Mouse (Mus musculus): ENCODE data around the gene Sco2. TPM values are rescaled to one million over a fixed set of nuclear protein-coding genes. Genes with fewer than 3 reads are reported as not detected.

Gene Sco2
- polyA plus RNA-seq, 1 experiment from 2014 or later, result 5.8 TPM

Other genes with a start within 250 kb of the Sco2 start
- 20.3 and 25.1 TPM in 2 replicates for gene Hdac10, start 245.1 kb downstream of the Sco2 start, polyA plus RNA-seq (2016; fragmentation: Nextera tagmentation; extraction: Ambion mirVana)
- 14.5 and 20.1 TPM in 2 replicates for gene Mapk12, start 233.1 kb downstream of the Sco2 start, polyA plus RNA-seq (2016; fragmentation: Nextera tagmentation; extraction: Ambion mirVana)
- gene Mapk11, start 224.2 kb downstream of the Sco2 start, polyA plus RNA-seq (2016; fragmentation: Nextera tagmentation; extraction: Ambion mirVana), result 45.7 and 50.2 TPM in 2 replicates
- 164 and 170 TPM in 2 replicates for gene Plxnb2, start 193.1 kb downstream of the Sco2 start, polyA plus RNA-seq (2016; fragmentation: Nextera tagmentation; extraction: Ambion mirVana)
- 53.3 and 58.6 TPM in 2 replicates for gene Dennd6b, start 177.3 kb downstream of the Sco2 start, polyA plus RNA-seq (2016; fragmentation: Nextera tagmentation; extraction: Ambion mirVana)
- gene Ppp6r2, start 162.3 kb downstream of the Sco2 start, polyA plus RNA-seq (2016; fragmentation: Nextera tagmentation; extraction: Ambion mirVana), result 63.7 and 68.5 TPM in 2 replicates
- gene Sbf1, start 58.5 kb downstream of the Sco2 start, polyA plus RNA-seq (2016; fragmentation: Nextera tagmentation; extraction: Ambion mirVana), result 91.7 and 94.0 TPM in 2 replicates
- not detected in 2 replicates for gene Adm2, start 51.1 kb downstream of the Sco2 start, polyA plus RNA-seq (2016; fragmentation: Nextera tagmentation; extraction: Ambion mirVana)
- not detected in 2 replicates for gene Miox, start 39.4 kb downstream of the Sco2 start, polyA plus RNA-seq (2016; fragmentation: Nextera tagmentation; extraction: Ambion mirVana)
- gene Lmf2, start 18.2 kb downstream of the Sco2 start, polyA plus RNA-seq (2016; fragmentation: Nextera tagmentation; extraction: Ambion mirVana), result 44.3 and 48.8 TPM in 2 replicates
- 164 and 170 TPM in 2 replicates for gene Ncaph2, start 18.1 kb downstream of the Sco2 start, polyA plus RNA-seq (2016; fragmentation: Nextera tagmentation; extraction: Ambion mirVana)
- gene Tymp, start 3.2 kb upstream of the Sco2 start, polyA plus RNA-seq (2016; fragmentation: Nextera tagmentation; extraction: Ambion mirVana), result 1.4 and 1.9 TPM in 2 replicates
- 0.51 and 1.2 TPM in 2 replicates for gene Odf3b, start 5.4 kb upstream of the Sco2 start, polyA plus RNA-seq (2016; fragmentation: Nextera tagmentation; extraction: Ambion mirVana)
- not detected in 2 replicates for gene Klhdc7b, start 11.1 kb upstream of the Sco2 start, polyA plus RNA-seq (2016; fragmentation: Nextera tagmentation; extraction: Ambion mirVana)
- not detected in 2 replicates for gene Syce3, start 36.7 kb upstream of the Sco2 start, polyA plus RNA-seq (2016; fragmentation: Nextera tagmentation; extraction: Ambion mirVana)
- 0.90 and 1.1 TPM in 2 replicates for gene Cpt1b, start 52.0 kb upstream of the Sco2 start, polyA plus RNA-seq (2016; fragmentation: Nextera tagmentation; extraction: Ambion mirVana)
- gene C730034F03Rik, start 55.7 kb upstream of the Sco2 start, polyA plus RNA-seq (2016; fragmentation: Nextera tagmentation; extraction: Ambion mirVana), result 5.7 and 7.0 TPM in 2 replicates
- gene Gm44502, start 55.9 kb upstream of the Sco2 start, polyA plus RNA-seq (2016; fragmentation: Nextera tagmentation; extraction: Ambion mirVana), result not detected in 2 replicates
- gene Chkb, start 56.1 kb upstream of the Sco2 start, polyA plus RNA-seq (2016; fragmentation: Nextera tagmentation; extraction: Ambion mirVana), result 67.5 and 68.0 TPM in 2 replicates
- gene Mapk8ip2, start 80.1 kb upstream of the Sco2 start, polyA plus RNA-seq (2016; fragmentation: Nextera tagmentation; extraction: Ambion mirVana), result 54.9 and 58.7 TPM in 2 replicates
- 13.7 and 14.1 TPM in 2 replicates for gene Arsa, start 103.6 kb upstream of the Sco2 start, polyA plus RNA-seq (2016; fragmentation: Nextera tagmentation; extraction: Ambion mirVana)
- gene Shank3, start 125.8 kb upstream of the Sco2 start, polyA plus RNA-seq (2016; fragmentation: Nextera tagmentation; extraction: Ambion mirVana), result 6.9 and 8.0 TPM in 2 replicates
- 0.74 and 1.3 TPM in 2 replicates for gene Acr, start 194.5 kb upstream of the Sco2 start, polyA plus RNA-seq (2016; fragmentation: Nextera tagmentation; extraction: Ambion mirVana)
- 70.5 and 77.8 TPM in 2 replicates for gene Rabl2, start 218.1 kb upstream of the Sco2 start, polyA plus RNA-seq (2016; fragmentation: Nextera tagmentation; extraction: Ambion mirVana)